Mouse (Mus musculus) gonadal fat pad, adult 2 months (tissue): Measurements from ENCODE around the gene Bbs9. TPM values are rescaled to one million over a fixed set of nuclear protein-coding genes. Genes with fewer than 3 reads are reported as not detected.
A peak's percentile ranks its signal among the peaks of the same experiment; 100 is the strongest.

Source experiments
- DNase-seq: peaks from one replicate; pipeline ENCODE4 v3.0.0-alpha.2; 2012; ENCODE audit warnings: low read depth
- polyA plus RNA-seq: library from polyadenylated mRNA; depleted of rRNA; stranded (reverse); fragments of >200 nt; gene quantifications from 2 replicates; pipeline ENCODE4 v1.2.3, GENCODE M21; 2012

Bbs9 gene
- polyA plus RNA-seq, 1 experiment, result 17.6 TPM

GRCm38 (mm10) chr9:22632800-22633485 is 157.4 kb downstream of the Bbs9 start:
- DNase-seq, result no peak

- DNase-seq, result no peak
Measured at GRCm38 (mm10) chr9:22638502-22638901, 163.0 kb downstream of the Bbs9 start.

- DNase-seq, result no peak
Measured at GRCm38 (mm10) chr9:22640683-22641431, 165.3 kb downstream of the Bbs9 start.

DNA sequence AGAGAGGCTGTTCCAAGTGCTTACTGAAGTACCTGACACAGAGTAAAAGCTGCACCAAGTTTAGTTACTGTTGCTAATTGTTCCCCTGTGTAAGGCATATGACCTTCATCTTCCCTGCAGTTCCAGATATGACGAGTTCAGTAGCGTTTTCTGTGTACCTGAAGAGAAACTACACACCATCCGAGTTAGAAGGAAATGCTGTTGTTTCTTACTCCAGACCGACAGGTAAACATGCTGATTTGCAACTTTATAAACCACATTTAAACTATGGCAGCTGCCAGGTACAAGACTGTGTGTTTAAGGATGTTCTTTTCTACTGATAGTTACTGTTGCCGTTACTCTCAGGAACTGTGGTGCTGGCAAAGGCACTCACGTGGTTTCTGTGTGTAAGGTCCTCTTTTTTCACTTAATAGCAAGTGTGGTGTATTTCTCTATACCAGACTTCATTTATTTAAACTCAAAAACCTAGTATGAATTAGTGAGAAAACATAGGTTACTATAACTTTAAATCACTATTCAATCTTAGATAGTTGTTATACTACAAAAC is 170.4 kb downstream of the Bbs9 start:
- DNase-seq, result no peak

DNA sequence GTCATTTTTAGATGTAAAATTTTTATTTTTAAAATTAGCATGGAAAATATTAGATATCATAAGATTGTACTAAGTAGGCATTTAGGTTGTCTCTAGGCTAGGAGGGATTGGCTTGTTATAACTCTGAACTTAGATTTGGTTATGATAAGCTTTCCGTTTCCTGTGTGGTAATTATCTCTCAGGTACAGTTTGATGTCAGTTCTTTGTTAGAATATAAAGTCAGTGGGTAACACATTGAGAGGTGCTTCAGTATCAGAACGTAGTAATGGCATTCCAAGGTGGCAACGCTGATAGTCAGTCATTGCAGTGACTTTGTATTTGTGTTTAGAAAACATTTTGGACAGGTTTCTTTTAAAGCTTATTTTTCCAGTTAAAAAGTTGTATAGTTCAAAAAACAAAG is 170.9 kb downstream of the Bbs9 start:
- no peak for DNase-seq

DNA sequence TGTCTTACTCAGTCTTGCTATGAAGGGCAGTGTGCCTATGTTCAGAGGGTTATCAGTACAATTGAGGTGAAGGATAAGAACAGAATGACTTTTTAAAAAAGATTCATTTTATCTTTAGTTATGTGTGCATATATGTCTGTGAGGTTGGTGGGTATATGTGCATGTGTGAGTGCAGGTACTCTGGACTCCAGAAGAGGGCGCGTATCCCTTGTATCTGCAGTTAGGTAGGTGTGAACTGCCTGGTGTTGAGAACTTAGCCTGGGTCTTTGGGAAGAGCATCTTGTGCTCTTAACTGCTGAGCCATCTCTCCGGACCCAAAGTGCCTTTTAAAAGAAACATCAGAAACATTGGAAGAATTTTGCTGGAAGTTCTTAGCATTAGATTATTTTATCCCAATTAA is 172.6 kb downstream of the Bbs9 start:
- DNase-seq, result no peak

- DNase-seq, result no peak
Measured at GRCm38 (mm10) chr9:22649606-22650005, 174.1 kb downstream of the Bbs9 start.

DNA sequence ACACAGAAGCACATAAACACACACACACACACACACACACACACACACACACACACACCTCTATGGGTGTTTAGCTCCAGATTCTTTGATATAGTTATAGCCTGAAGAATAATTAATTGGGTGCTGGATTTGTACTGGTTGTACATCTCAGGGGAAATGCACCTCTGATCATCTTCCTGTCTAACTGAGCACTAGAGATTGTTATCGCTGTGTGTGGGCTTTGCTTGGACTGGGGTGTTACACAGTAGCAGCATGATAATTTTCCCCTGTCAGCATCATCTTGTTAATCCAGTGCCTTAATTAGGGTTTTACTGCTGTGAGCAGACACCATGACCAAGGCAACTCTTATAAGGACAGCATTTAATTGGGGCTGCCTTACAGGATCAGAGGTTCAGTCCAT is 175.3 kb downstream of the Bbs9 start:
- DNase-seq, result no peak

- DNase-seq, result no peak
Measured at GRCm38 (mm10) chr9:22651619-22652018, 176.1 kb downstream of the Bbs9 start.

GRCm38 (mm10) chr9:22654726-22655393 is 179.3 kb downstream of the Bbs9 start:
- DNase-seq, result no peak

GRCm38 (mm10) chr9:22657216-22657615 is 181.7 kb downstream of the Bbs9 start:
- no peak for DNase-seq

GRCm38 (mm10) chr9:22665155-22665554 is 189.6 kb downstream of the Bbs9 start:
- DNase-seq, result no peak

GRCm38 (mm10) chr9:22672937-22673336 is 197.4 kb downstream of the Bbs9 start:
- DNase-seq, result no peak

GRCm38 (mm10) chr9:22677132-22677829 is 201.8 kb downstream of the Bbs9 start:
- DNase-seq, result no peak

GRCm38 (mm10) chr9:22677997-22678396 is 202.5 kb downstream of the Bbs9 start:
- no peak for DNase-seq

- peak; percentile 30 for DNase-seq
Measured at GRCm38 (mm10) chr9:22678496-22678895, 203.0 kb downstream of the Bbs9 start.

DNA sequence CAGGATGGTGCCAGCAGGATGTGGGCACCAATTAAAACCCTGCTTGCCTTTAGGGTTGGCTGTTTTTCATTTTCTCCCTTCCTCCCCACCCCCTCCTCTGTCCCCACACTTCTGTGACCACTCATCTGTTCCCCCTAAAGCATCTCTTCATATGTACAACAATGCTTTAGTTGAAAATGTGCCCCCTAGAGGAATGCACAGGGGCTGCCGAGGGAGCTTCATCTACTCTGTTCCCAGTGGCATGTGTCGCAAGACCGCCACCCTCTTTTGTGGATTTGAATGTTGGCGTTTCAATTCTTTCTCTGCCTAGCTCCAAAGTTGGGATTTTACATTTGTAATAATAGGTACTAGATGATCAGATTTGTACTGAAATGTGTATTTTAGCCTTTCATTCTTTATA is 204.0 kb downstream of the Bbs9 start:
- DNase-seq, result no peak

- no peak for DNase-seq
Measured at GRCm38 (mm10) chr9:22680031-22680430, 204.5 kb downstream of the Bbs9 start.

GRCm38 (mm10) chr9:22680484-22680883 is 205.0 kb downstream of the Bbs9 start:
- DNase-seq, result no peak

DNA sequence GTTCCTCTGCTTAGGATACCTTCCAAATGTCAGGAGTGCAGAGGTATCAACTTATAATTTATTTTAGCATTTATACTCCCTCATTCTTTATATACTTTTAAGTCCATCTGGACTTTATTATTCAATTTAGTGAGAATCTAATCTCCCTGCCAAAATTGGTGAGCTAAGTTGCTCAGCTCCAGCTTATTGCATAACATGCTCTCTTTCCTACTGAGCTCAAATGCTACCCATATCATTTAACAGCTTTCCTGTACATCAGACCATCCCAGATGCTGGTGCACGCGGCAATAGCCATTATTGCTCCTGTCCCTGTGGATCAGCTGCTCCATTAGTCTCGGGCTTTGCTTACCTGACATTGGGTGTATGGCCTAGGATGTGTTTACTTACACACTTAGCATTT is 208.3 kb downstream of the Bbs9 start:
- no peak for DNase-seq

DNA sequence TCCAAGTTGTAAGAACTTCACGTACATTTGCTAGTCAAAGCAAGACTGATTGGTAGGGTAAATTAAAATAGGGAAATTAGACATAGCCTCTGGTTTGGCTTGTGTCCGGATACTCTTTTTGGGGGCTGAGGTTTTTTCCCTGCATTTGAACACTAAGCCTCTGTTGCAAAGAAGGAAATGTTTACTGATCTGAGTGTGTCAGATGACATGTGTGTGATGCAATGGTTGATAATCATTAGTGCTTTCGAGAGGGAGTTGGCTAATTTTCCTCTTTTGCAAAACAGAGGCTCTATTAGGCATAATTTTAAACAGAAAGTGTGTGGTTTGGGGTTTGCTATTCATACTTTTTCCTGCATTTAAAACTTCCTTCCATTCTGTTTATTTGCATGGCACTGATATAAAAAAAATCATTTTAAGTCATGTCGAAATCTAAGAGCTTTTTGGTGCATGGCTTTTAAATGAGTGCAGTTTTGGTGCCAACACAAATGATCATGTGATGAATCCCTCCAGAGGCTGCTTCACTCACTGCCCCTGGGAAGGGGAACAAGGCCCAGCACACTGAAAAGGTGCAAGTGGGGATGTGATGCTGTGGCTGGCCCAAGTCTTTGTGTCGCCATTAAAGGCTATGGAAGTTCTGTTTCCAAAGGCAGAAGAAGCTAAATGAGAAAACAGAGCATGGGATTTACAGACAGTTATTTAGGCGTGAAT is 211.4 kb downstream of the Bbs9 start:
- no peak for DNase-seq
